Mouse (Mus musculus) liver, embryonic 14.5 days (tissue): Measurements from ENCODE around the gene Tnc. TPM values are rescaled to one million over a fixed set of nuclear protein-coding genes. Genes with fewer than 3 reads are reported as not detected.

Source experiments
- ATAC-seq: fragments of 200-750 bp; cut with Nextera tagmentation; 2 replicates; pipeline ENCODE4 v1.8.0; 2017; ENCODE audit warnings: moderate number of reproducible peaks, mild to moderate bottlenecking, moderate library complexity; ENCODE audit not compliant: insufficient read depth
- DNase-seq, 3 experiments: peaks; one replicate each; pipeline ENCODE4 v3.0.0-alpha.2; 2012 to 2013; ENCODE audit warnings: low read depth in 3 of 3, low spot score in 3 of 3
- H3K27ac ChIP-seq: fragments of 300-500 bp; sonication (generic); 2 replicates; pipeline ENCODE4 v1.5.1; 2014; ENCODE audit warnings: moderate library complexity, mild to moderate bottlenecking, control low read depth, inconsistent platforms
- H3K27me3 ChIP-seq: fragments of 300-500 bp; sonication (generic); 2 replicates; pipeline ENCODE4 v1.6.1; 2014; ENCODE audit warnings: mild to moderate bottlenecking, low read length, moderate library complexity; ENCODE audit not compliant: control insufficient read depth, insufficient read depth
- H3K36me3 ChIP-seq: fragments of 300-500 bp; sonication (generic); replicated peaks from 2 replicates; pipeline ENCODE4 v1.6.1; 2014; ENCODE audit warnings: low read depth; ENCODE audit not compliant: control insufficient read depth, insufficient read depth
- H3K4me1 ChIP-seq, 2 experiments: fragments of 200-500 bp in 1 of 2; fragments of 300-500 bp in 1 of 2; sonication (generic) in 1 of 2; replicated peaks; 2 replicates each; pipeline ENCODE4 v1.6.1; 2012 to 2014; ENCODE audit warnings: antibody characterized with exemption in 1 of 2, inconsistent platforms in 1 of 2, low read length in 1 of 2; ENCODE audit not compliant: control insufficient read depth in 2 of 2, insufficient read depth in 2 of 2
- H3K4me2 ChIP-seq: fragments of 300-500 bp; sonication (generic); 2 replicates; pipeline ENCODE4 v1.6.1; 2014; ENCODE audit warnings: low read depth, mild to moderate bottlenecking, control low read depth, moderate library complexity
- H3K4me3 ChIP-seq, 2 experiments: fragments of 200-500 bp in 1 of 2; fragments of 300-500 bp in 1 of 2; sonication (generic) in 1 of 2; 2 replicates each; pipeline ENCODE4 v1.5.1; 2012 to 2014; ENCODE audit warnings: low read depth in 2 of 2, low read length in 2 of 2, mild to moderate bottlenecking in 2 of 2, control low read depth in 1 of 2, inconsistent platforms in 1 of 2, moderate library complexity in 1 of 2; ENCODE audit not compliant: insufficient read depth in 1 of 2
- H3K9ac ChIP-seq: fragments of 300-500 bp; sonication (generic); replicated peaks from 2 replicates; pipeline ENCODE4 v1.6.1; 2014; ENCODE audit warnings: mild to moderate bottlenecking, control low read depth, moderate library complexity
- H3K9me3 ChIP-seq: fragments of 300-500 bp; sonication (generic); 2 replicates; pipeline ENCODE4 v1.6.1; 2016; ENCODE audit warnings: low read length, mixed read lengths; ENCODE audit not compliant: control insufficient read depth
- CTCF ChIP-seq: IDR thresholded peaks from 2 replicates; pipeline ENCODE4 v1.5.1; 2016; ENCODE audit warnings: antibody characterized with exemption, low read depth, control low read depth
- EP300 ChIP-seq: IDR thresholded peaks from 2 replicates; pipeline ENCODE4 v1.6.1; 2016; ENCODE audit warnings: antibody characterized with exemption, low read depth
- WGBS: fragments of 180-500 bp; shearing (Covaris S2); extraction: QIAGEN DNeasy Blood & Tissue Kit; methylation state at CpG from one replicate; pipeline ENCODE4 v1.1.7; 2014; ENCODE audit not compliant: insufficient replicate concordance; 5-methylcytosine and 5-hydroxymethylcytosine counted together
- polyA plus RNA-seq, 2 experiments: library from polyadenylated mRNA; depleted of rRNA in 1 of 2; stranded (reverse) in 1 of 2; unstranded in 1 of 2; fragments of >200 nt; fragmentation: Nextera tagmentation in 1 of 2; extraction: Ambion mirVana in 1 of 2; gene quantifications; 2 replicates each; pipeline versions ENCODE4 v1.2.1 to v1.2.3; 2012 to 2014

The Tnc gene
- polyA plus RNA-seq, 2 experiments = 1.8 to 2.0 TPM

DNA sequence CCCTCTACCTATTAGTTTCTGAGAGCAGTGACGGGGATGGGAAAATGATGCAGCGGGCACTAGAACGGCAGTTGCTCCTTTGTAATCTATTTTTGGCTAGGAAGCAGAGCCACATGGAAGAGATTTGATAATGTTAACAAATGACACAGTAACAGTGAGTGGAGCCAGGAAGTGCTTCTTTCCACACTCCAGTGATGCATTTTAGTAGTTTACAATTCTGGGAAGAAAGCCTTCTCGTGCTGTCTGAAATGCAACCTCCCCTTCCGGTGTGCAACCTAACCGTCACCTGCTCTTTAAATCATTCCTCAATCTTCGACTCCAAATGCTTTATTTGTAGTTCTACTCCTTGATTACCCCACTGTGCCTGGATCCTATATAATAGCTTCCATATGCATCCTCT, 20.6 kb upstream of the Tnc start:
- Histone ChIP-seq H3K27me3 (no peaks in the 10 kb centered on the region), H3K4me2 (no peak overlapping the region), H3K4me3 (no peak overlapping the region), H3K36me3 (no peaks in the 10 kb centered on the region), H3K27ac (no peak overlapping the region), H3K4me1 (no peaks in the 10 kb centered on the region), H3K9ac (no peak overlapping the region), H3K9me3 (no peaks in the 10 kb centered on the region)
- TF ChIP-seq EP300 = no peak
- no peak for TF ChIP-seq CTCF
- 64% methylated on average over 7 of the region's 7 CpGs for WGBS
- DNase-seq = no peak
- ATAC-seq = no peak

DNA sequence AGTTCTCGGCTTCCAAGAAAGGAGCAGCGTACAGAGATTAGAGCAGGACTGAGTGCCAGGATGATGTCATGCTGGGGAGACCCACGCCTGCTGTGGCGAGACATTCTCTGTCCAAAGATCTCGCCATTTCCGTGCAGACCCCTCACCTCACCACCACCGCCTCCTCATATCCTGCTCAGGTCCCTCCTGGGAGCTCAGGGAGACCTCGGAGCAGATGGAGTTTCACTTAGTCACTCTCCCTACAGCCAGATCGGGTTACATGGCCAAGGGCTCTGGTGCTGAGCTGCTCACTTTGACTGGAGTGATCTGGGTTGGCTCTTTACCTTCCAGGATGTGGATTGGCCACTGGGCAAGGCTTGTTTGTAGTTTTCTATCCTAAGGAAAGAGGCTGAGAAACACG, 18.5 kb upstream of the Tnc start:
- TF ChIP-seq EP300 (no peak), CTCF (no peak)
- 29% methylated on average over 10 of the region's 10 CpGs for WGBS
- Histone ChIP-seq H3K27me3 (no peaks in the 10 kb centered on the region), H3K27ac (no peak overlapping the region), H3K36me3 (no peaks in the 10 kb centered on the region), H3K9ac (no peak overlapping the region), H3K4me1 (no peaks in the 10 kb centered on the region), H3K9me3 (no peaks in the 10 kb centered on the region), H3K4me3 (no peak overlapping the region), H3K4me2 (no peak overlapping the region)
- no peak for DNase-seq
- no peak for ATAC-seq

DNA sequence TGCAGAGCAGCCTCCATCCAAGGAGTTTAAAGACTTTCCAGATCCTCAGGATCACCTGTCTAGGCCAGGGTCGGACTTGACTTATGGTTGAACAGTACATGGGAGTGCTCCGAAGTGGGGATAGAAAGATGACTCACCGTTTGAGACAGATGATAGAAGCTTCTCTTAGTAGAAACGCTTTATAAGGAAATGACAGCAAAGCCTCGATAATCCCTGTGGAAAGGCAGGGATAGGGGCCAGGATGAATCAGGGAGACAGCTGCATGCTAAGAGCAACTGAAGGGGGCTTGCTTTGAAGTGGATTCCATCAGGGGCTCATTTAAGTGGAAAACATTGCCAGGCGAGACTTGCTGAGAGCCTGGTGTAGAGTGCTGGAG, 12.0 kb upstream of the Tnc start:
- H3K27me3 ChIP-seq = no peaks in the 10 kb centered on the region
- TF ChIP-seq EP300 (no peak), CTCF (no peak)
- no peak overlapping the region for H3K27ac ChIP-seq
- H3K9me3 ChIP-seq = no peaks in the 10 kb centered on the region
- 39% methylated on average over 6 of the region's 6 CpGs for WGBS
- no peaks in the 10 kb centered on the region for H3K4me1 ChIP-seq
- no peak overlapping the region for H3K9ac ChIP-seq
- ATAC-seq = no peak
- DNase-seq = no peak
- no peaks in the 10 kb centered on the region for H3K36me3 ChIP-seq
- H3K4me3 ChIP-seq = no peak overlapping the region
- no peak overlapping the region for H3K4me2 ChIP-seq

GRCm38 (mm10) chr4:64058048-64058855, 11.4 kb upstream of the Tnc start:
- Histone ChIP-seq H3K27me3 (no peaks in the 10 kb centered on the region), H3K4me3 (no peak overlapping the region), H3K27ac (no peak overlapping the region), H3K4me2 (no peak overlapping the region), H3K9ac (no peak overlapping the region), H3K36me3 (no peaks in the 10 kb centered on the region), H3K9me3 (no peaks in the 10 kb centered on the region), H3K4me1 (no peaks in the 10 kb centered on the region)
- TF ChIP-seq EP300 = no peak
- TF ChIP-seq CTCF = no peak
- WGBS = 34% methylated on average over 12 of the region's 12 CpGs
- DNase-seq = no peak
- no peak for ATAC-seq

DNA sequence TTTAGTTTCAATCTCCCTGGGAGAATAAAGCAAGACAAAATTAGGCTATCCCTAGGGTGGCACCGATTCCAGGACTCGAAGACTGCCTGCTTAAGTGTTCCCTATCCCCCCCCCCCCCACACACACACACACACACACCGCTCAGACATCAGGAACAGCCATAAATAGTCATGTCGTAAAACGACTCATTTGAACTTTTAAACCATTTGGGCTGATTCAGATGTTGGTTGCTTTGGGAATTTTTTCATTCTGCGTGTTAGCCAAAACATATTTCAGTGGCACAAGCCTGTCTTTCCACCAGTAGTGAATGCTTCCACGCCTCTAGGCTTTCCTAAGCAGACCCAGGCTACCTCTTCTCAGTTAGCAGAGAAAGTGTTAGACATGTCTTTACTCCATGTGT, 1.4 kb upstream of the Tnc start:
- Histone ChIP-seq H3K27ac (no peak overlapping the region), H3K9me3 (no peaks in the 10 kb centered on the region), H3K4me1 (no peaks in the 10 kb centered on the region), H3K9ac (no peak overlapping the region), H3K4me3 (no peak overlapping the region), H3K36me3 (no peaks in the 10 kb centered on the region), H3K27me3 (peaks cover 5% of the 10 kb centered on the region), H3K4me2 (no peak overlapping the region)
- DNase-seq (no peak), ATAC-seq (no peak)
- TF ChIP-seq CTCF = no peak
- 45% methylated on average over 7 of the region's 7 CpGs for WGBS
